Mouse (Mus musculus) thymus, adult 2 months (tissue): Measurements from ENCODE around the gene Vegfb. TPM values are rescaled to one million over a fixed set of nuclear protein-coding genes. Genes with fewer than 3 reads are reported as not detected.
A peak's percentile ranks its signal among the peaks of the same experiment; 100 is the strongest.

Experiments used
- DNase-seq: peaks from one replicate; pipeline ENCODE4 v3.0.0; 2021
- H3K27ac ChIP-seq: fragments of 200-500 bp; 2 replicates; pipeline ENCODE4 v1.5.1; 2012; ENCODE audit warnings: low read length, control low read depth; ENCODE audit not compliant: control insufficient read depth, insufficient read depth
- H3K27me3 ChIP-seq: fragments of 200-500 bp; 2 replicates; pipeline ENCODE4 v1.6.1; 2012; ENCODE audit warnings: mild to moderate bottlenecking, low read length, moderate library complexity, mixed read lengths; ENCODE audit not compliant: control insufficient read depth, insufficient read depth
- H3K36me3 ChIP-seq: fragments of 200-500 bp; 2 replicates; pipeline ENCODE4 v1.6.1; 2012; ENCODE audit warnings: mild to moderate bottlenecking, low read length, moderate library complexity; ENCODE audit not compliant: control insufficient read depth, insufficient read depth
- H3K4me1 ChIP-seq: fragments of 200-500 bp; replicated peaks from 2 replicates; pipeline ENCODE4 v1.6.1; 2012; ENCODE audit warnings: low read length; ENCODE audit not compliant: control insufficient read depth, insufficient read depth
- H3K4me3 ChIP-seq: fragments of 200-500 bp; 2 replicates; pipeline ENCODE4 v1.5.1; 2012; ENCODE audit warnings: mild to moderate bottlenecking, low read length, control low read depth, moderate library complexity; ENCODE audit not compliant: control insufficient read depth, insufficient read depth
- CTCF ChIP-seq: fragments of 200-500 bp; IDR thresholded peaks from 2 replicates; pipeline ENCODE4 v1.5.1; 2012; ENCODE audit warnings: mild to moderate bottlenecking, control low read depth, low read length, moderate library complexity, borderline replicate concordance; ENCODE audit not compliant: control insufficient read depth, poor library complexity, insufficient read depth; ENCODE audit errors: extremely low read depth
- POLR2A ChIP-seq: fragments of 200-500 bp; IDR thresholded peaks from 2 replicates; pipeline ENCODE4 v1.6.1; 2012; ENCODE audit warnings: mild to moderate bottlenecking, low read length, control low read depth, moderate library complexity; ENCODE audit not compliant: control insufficient read depth, poor library complexity, insufficient read depth; ENCODE audit errors: extremely low read depth
- WGBS: fragments of 180-500 bp; shearing (Covaris S2); methylation state at CpG from one replicate; pipeline ENCODE4 v1.1.7; 2018; 5-methylcytosine and 5-hydroxymethylcytosine counted together
- polyA plus RNA-seq: library from polyadenylated mRNA; depleted of rRNA; stranded (reverse); fragments of >200 nt; gene quantifications from 2 replicates; pipeline ENCODE4 v1.2.3, GENCODE M21; 2012

Vegfb gene
- polyA plus RNA-seq, 1 experiment: 38.4 TPM

- no peak for DNase-seq
- H3K27ac ChIP-seq: peak overlapping the region; percentile 47; the same call in 1 of the 2 replicates
- no peaks in the 10 kb centered on the region for H3K27me3 ChIP-seq
- peaks cover 43% of the 10 kb centered on the region for H3K36me3 ChIP-seq
- H3K4me3 ChIP-seq: no peak overlapping the region
- 53% methylated on average over 9 of the region's 9 CpGs for WGBS
- H3K4me1 ChIP-seq: peaks cover 42% of the 10 kb centered on the region
- TF ChIP-seq CTCF (no peak), POLR2A (no peak)
Observed at GRCm38 (mm10) chr19:6997721-6998290, 10.4 kb upstream of the Vegfb start.

GRCm38 (mm10) chr19:6996006-6996405 lies 8.6 kb upstream of the Vegfb start, which contains the start of the genes Nudt22 and Trpt1:
TSS of gene Nudt22 (minus strand) at chr19:6996117.
TSS of gene Trpt1 (plus strand) at chr19:6996131.
- peak within 1 kb of the TSS; percentile 52 for H3K4me3 ChIP-seq
- no peaks in the 10 kb centered on the region for H3K27me3 ChIP-seq
- no peak for TF ChIP-seq CTCF
- 0 out of 2 replicates have a peak, but pooled peaks have one; percentile 11 for TF ChIP-seq POLR2A
- peak; percentile 68 for DNase-seq
- H3K4me1 ChIP-seq: peaks cover 51% of the 10 kb centered on the region
- peak within 1 kb of the TSS; percentile 14; the same call in 1 of the 2 replicates for H3K27ac ChIP-seq
- H3K36me3 ChIP-seq: peaks cover 25% of the 10 kb centered on the region
- WGBS: 1% methylated on average over 24 of the region's 24 CpGs

GRCm38 (mm10) chr19:6995255-6995991 lies 8.0 kb upstream of the Vegfb start:
- peak overlapping the region; percentile 52 for H3K4me3 ChIP-seq
- TF ChIP-seq POLR2A: 0 out of 2 replicates have a peak, but pooled peaks have one; percentile 23
- TF ChIP-seq CTCF: no peak

GRCm38 (mm10) chr19:6994489-6994888 lies 7.0 kb upstream of the Vegfb start:
- Histone ChIP-seq H3K36me3 (peaks cover 13% of the 10 kb centered on the region), H3K4me1 (peaks cover 51% of the 10 kb centered on the region), H3K27ac (no peak overlapping the region), H3K4me3 (no peak overlapping the region), H3K27me3 (no peaks in the 10 kb centered on the region)
- 93% methylated on average over 8 of the region's 8 CpGs for WGBS
- DNase-seq: no peak
- no peak for TF ChIP-seq POLR2A
- TF ChIP-seq CTCF: no peak

More at GRCm38 (mm10) chr19:6995255-6995991, 8.0 kb upstream of the Vegfb start:
- Histone ChIP-seq H3K36me3 (peaks cover 20% of the 10 kb centered on the region), H3K27ac (no peak overlapping the region), H3K27me3 (no peaks in the 10 kb centered on the region), H3K4me1 (peaks cover 51% of the 10 kb centered on the region)
- no peak for DNase-seq
- 52% methylated on average over 21 of the region's 21 CpGs for WGBS

- Histone ChIP-seq H3K4me3 (no peak overlapping the region), H3K27ac (no peak overlapping the region), H3K36me3 (peaks cover 8% of the 10 kb centered on the region), H3K27me3 (no peaks in the 10 kb centered on the region), H3K4me1 (peaks cover 51% of the 10 kb centered on the region)
- 93% methylated on average over 8 of the region's 8 CpGs for WGBS
- TF ChIP-seq CTCF (no peak), POLR2A (no peak)
- no peak for DNase-seq
Observed at GRCm38 (mm10) chr19:6994002-6994401, 6.6 kb upstream of the Vegfb start.

GRCm38 (mm10) chr19:6993011-6993770 lies 5.7 kb upstream of the Vegfb start:
- Histone ChIP-seq H3K36me3 (no peaks in the 10 kb centered on the region; the same call in 1 of the 2 replicates), H3K27me3 (no peaks in the 10 kb centered on the region), H3K4me1 (peaks cover 50% of the 10 kb centered on the region), H3K27ac (peak overlapping the region; percentile 1; the same call in 1 of the 2 replicates), H3K4me3 (peak overlapping the region; percentile 49)
- WGBS: 72% methylated on average over 14 of the region's 14 CpGs
- DNase-seq: no peak
- TF ChIP-seq POLR2A (no peak), CTCF (no peak)
